Mouse (Mus musculus) CD4-positive, CD25-positive, alpha-beta regulatory T cell, adult 2 months (primary cell): Measurements from ENCODE around the gene Hsph1.

Experiments
- DNase-seq: peaks from one replicate; pipeline ENCODE4 v3.0.0-alpha.2; 2012; ENCODE audit warnings: low read depth, low spot score

Hsph1 gene

GRCm38 (mm10) chr5:149588814-149589534 lies 47.2 kb downstream of the Hsph1 start:
- DNase-seq: no peak

- DNase-seq: peak; percentile 41
Measured at GRCm38 (mm10) chr5:149587327-149587895, 48.8 kb downstream of the Hsph1 start.

GRCm38 (mm10) chr5:149585910-149586309 lies 50.3 kb downstream of the Hsph1 start:
- DNase-seq: peak; percentile 56

- no peak for DNase-seq
Measured at GRCm38 (mm10) chr5:149585231-149585630, 50.9 kb downstream of the Hsph1 start.

- no peak for DNase-seq
Measured at GRCm38 (mm10) chr5:149584154-149584655, 52.0 kb downstream of the Hsph1 start.

- no peak for DNase-seq
Measured at GRCm38 (mm10) chr5:149583507-149583906, 52.7 kb downstream of the Hsph1 start.

- DNase-seq: no peak
Measured at GRCm38 (mm10) chr5:149582642-149583262, 53.4 kb downstream of the Hsph1 start.

GRCm38 (mm10) chr5:149577449-149577848 lies 58.7 kb downstream of the Hsph1 start:
- no peak for DNase-seq

- DNase-seq: no peak
Measured at GRCm38 (mm10) chr5:149576977-149577376, 59.2 kb downstream of the Hsph1 start.

GRCm38 (mm10) chr5:149568993-149569392 lies 67.2 kb downstream of the Hsph1 start:
- no peak for DNase-seq

GRCm38 (mm10) chr5:149566957-149567356 lies 69.2 kb downstream of the Hsph1 start:
- DNase-seq: no peak

GRCm38 (mm10) chr5:149566026-149566425 lies 70.2 kb downstream of the Hsph1 start:
- no peak for DNase-seq
